Mouse (Mus musculus): ENCODE data around the gene Ltc4s.

Ltc4s gene

GRCm38 (mm10) chr11:50243926-50244325, 5.5 kb upstream of the Ltc4s start:
- DNase-seq = no peak

DNA sequence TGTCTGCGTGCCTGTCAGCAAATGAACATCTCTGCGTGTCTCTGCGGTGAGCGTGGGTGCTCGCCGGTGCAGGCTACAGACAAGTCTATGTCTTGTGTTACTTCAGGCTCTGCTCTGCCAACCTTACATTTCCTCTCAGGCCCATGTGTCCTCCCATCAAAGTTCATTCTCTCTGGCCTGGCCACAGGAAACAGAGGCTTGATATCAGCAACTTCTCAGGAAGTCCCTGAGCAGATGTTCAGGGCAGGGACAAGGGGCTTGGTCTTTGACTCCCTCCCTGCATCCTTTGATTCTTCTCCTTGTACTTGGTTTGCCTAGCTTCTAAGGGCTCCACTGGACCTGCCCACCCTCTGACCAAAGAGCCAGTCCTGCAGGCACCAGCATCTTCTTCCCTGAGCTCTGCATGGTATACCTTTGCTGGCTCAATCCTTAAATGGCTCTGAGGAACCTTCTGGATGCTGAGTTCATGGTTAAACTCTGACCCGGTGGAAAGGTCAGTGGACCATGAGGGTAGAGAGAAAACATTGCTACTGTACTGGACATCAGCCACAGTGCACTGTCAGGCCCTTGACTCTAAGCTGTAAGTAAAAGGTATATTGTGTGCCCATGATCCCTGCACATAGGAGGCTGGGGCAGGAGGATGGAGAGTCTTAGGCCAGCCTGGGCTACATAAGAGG, 2.0 kb upstream of the Ltc4s start:
- peak; percentile 67 for DNase-seq

GRCm38 (mm10) chr11:50238821-50239791, 690 bp upstream of the Ltc4s start:
- no peak for DNase-seq

GRCm38 (mm10) chr11:50236937-50237835, 1.2 kb downstream of the Ltc4s start:
- DNase-seq = no peak

- DNase-seq = peak; percentile 89
These were observed 1.9 kb downstream of the Ltc4s start for GRCm38 (mm10) chr11:50236540-50236936.

- DNase-seq = no peak
These were observed 3.8 kb downstream of the Ltc4s start for GRCm38 (mm10) chr11:50234606-50235005.

DNA sequence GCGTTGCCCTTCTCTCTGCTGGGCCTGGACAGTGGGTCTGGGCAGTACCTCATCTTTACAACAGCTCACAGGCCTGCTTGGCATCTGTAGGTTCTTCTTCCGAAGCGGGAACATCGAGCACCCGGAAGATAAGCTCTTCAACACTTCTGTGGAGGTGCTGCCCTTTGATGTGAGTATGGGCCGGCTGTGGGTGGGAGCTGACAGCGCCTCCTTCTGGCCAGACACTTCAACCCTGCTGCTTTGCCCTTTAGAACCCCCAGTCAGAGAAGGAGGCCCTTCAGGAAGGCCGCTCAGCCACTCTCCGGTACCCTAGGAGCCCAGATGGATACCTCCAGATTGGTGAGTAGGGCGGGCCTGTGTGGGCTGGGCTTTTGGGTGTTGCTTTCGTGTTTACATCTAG, 4.4 kb downstream of the Ltc4s start:
- DNase-seq = no peak

DNA sequence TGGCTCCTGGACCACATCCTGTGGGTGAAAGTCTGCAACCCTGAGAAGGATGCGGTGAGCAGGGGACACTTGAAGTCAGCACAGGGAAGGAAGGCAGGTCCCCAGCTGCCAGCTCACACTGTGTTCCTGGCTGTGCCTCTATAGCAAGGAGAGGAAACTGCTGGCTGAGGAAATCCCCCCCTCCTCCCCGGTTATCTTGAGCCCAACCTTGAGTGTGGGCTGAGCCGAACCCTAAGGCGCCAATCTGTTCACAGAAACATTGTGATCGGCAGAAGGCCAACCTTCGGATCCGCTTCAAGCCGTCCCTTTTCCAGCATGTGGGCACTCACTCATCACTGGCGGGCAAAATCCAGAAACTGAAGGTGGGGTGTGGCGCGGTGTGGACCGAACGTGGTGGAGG, 5.4 kb downstream of the Ltc4s start:
- DNase-seq = no peak

GRCm38 (mm10) chr11:50231411-50231810, 7.0 kb downstream of the Ltc4s start:
- no peak for DNase-seq

DNA sequence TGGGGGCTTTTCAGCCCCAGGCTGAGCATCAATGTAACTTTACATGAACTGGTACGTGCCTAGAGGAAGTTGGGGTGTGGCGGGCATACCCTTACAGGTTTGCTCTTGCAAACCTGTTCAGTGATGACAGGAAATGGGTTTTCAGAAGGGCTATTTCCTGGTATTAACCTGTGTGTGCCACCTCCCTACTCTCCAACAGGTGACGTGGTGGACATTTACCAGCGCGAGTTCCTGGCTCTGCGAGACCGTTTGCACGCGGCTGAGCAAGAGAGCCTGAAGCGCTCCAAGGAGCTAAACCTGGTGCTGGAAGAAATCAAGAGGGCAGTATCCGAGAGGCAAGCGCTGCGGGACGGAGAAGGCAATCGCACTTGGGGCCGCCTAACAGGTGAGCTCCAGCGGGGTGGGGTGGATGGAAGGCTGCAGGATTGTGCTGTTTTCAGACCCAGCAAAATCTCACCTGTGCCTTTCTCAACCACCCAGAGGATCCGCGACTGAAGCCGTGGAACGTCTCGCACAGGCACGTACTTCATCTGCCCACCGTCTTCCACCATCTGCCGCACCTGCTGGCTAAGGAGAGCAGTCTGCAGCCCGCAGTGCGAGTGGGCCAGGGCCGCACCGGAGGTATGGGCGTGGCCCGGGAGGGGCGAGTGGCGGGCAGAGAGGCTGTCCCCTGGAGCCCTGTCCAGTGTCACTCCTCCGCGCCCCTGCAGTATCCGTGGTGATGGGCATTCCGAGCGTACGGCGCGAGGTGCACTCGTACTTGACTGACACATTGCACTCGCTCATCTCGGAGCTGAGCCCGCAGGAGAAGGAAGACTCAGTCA, 7.7 kb downstream of the Ltc4s start:
- no peak for DNase-seq

- no peak for DNase-seq
These were observed 9.0 kb downstream of the Ltc4s start for GRCm38 (mm10) chr11:50229252-50229910.

- no peak for DNase-seq
These were observed 9.6 kb downstream of the Ltc4s start for GRCm38 (mm10) chr11:50228772-50229171.

DNA sequence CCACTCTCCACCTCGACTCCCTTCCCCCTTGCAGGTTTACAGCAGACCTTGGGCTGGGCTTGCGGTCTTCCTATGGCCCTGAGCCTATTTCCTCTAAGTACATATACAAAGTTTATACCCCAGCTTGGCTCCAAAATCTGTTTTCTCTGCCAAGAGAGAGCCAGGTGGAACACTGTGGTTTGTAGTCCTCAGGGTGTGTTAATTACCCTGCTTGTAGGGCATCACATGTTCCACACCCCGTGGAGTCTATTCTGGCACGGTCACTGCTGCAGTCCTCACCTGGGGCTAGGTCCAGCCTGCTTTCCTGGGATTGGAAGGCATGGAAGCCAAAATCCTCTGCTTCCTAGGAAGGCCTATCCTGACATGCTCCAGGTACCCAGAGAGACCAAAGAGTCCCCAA, 10.7 kb downstream of the Ltc4s start:
- peak; percentile 45 for DNase-seq

GRCm38 (mm10) chr11:50227226-50227625, 11.2 kb downstream of the Ltc4s start:
- DNase-seq = peak; percentile 19

DNA sequence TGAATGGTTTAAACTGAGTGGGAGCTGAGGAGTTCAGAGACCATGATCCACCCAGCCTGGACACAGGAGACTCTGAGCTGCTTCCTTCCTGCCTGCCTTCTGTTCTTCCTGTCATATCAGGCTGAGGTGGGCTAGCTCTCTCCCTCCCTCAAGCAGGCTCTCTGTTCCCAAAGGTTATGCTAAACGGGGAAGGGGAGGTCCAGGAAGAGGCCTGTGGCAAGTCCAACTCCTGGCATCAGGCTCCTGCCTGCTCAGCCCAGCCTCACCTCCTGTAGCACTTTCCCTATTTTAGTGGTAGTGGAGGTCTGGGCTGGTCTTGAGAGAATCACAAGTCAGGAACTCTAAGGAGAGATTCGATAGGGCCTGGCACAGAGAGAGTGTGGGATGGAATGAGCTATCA, 12.0 kb downstream of the Ltc4s start:
- no peak for DNase-seq

DNA sequence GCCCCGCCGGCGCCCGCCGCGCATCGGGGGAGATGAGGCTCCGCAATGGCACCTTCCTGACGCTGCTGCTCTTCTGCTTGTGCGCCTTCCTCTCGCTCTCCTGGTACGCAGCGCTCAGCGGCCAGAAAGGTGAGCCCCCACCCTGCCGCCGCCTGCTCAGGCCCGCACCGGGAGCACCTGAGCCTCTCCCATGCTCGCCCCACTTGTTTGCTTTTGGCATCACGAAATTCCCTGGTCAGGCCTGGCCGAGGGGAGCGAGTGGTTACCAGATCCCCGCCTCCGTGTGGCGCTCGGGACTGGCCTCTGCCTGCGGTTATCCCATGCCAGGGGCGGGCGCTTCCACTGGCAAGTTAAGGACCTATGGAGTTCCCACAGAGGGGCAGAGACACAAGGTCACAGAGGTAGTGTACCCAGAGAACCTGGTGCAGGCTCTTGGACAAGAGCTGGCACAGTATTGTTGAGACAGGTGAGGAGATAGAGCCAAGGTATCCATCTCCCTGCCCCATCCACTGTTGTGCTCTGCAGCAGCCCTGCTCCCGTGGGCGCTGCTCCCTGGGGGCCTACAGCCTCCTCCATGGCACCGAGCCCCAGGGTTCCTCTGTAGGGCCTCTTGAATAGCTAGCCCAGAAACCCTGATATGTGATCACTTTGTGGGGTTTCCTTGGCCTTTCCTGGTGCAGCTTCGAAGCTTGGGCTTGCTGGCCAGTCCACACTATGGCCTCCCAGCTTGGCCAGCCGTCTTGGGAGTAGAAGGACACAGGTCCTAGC, 12.6 kb downstream of the Ltc4s start:
- peak; percentile 47 for DNase-seq

DNA sequence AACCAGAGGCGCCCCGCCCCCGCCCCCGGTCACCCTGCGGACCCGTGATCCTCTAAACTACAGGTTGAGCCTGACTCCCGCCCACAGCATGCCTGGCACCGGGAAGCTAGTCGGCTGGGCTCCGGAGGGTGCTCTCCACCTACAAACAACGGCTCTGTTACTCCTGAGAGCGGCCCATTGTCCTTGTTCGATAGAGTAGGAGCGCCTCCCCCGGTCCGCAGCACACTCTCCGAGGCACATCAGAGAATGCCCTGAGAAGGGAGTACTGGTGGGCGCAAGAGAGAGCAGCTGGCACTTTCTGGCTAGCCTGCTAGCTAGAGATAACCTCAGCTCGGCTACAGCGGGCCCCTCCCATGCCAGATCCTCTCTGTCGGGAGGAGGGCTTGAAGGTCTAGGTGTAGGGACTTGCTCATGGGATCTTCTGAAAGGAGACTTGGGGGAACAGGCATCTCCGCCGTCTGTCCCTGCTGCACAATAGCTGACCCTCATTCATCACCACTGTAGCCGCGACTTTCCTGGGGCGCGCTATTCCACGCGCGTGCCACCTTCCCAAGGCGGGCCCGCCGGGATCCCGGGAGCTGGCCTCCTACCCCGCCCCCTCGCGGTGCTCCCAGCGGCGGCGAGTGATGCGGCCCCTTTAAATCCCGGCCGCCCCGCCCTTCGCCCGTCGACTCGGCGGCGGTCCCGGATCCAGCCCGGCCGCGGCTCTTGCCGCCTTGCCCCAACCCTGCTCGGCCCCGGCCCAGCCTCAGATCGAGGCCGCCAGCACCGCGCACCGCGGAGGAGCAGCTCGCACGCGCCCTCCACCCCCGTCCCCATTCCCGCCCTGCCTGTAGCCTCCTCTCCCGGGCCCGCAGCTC, 13.5 kb downstream of the Ltc4s start:
- DNase-seq = peak; percentile 87

DNA sequence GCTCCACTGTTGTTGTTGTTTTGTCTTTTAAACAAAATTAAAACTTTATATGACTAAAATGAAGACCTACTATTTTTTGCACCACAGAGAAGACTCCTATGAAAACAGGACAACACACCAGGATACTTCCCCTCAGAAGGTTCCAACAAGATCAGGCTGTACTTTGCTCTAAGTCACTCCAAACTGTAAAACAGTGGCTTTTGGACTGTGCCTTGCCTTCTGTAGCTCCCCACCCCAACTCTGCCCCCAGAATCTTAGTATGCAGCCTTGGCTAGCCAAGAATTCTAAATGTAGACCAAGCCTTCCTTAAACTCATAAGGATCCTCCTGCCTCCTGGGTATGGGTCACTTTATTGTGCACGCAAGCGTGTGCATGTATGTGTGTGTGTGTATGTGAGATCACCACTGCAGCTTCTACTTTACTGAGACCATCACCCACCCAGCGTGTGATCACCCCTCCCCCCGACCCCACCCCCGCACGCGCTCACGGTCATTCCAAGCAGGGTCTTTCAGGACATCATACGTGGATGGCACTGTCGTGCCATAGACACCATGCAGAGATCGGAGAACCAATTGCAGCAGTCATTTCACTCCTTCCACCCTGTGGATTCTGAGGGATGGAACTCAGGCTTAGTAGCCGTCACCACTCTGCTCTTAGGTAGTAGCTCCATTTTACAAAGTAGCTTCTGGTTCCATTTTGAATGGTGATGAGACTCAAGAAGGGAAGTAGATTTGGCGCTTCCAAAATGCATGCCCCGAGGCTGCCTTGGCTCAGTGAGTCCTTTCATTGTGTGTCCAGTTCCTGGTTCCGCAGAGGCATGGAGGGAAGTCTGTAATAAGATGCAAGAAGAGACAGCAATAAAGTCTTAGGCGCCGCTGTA, 14.4 kb downstream of the Ltc4s start:
- DNase-seq = no peak

Measured in kidney, adult 11 months (tissue).